Mouse (Mus musculus): ENCODE results near the gene Efcab2. TPM values are rescaled to one million over a fixed set of nuclear protein-coding genes. Genes with fewer than 3 reads are reported as not detected.
"Not testable (repeated sequence)": the region's sequence is repeated elsewhere in the genome, so short reads cannot be mapped to it uniquely, and the experiment has no call there.

The Efcab2 gene
- polyA plus RNA-seq, 1 experiment from 2014 or later, result 4.6 TPM

DNA sequence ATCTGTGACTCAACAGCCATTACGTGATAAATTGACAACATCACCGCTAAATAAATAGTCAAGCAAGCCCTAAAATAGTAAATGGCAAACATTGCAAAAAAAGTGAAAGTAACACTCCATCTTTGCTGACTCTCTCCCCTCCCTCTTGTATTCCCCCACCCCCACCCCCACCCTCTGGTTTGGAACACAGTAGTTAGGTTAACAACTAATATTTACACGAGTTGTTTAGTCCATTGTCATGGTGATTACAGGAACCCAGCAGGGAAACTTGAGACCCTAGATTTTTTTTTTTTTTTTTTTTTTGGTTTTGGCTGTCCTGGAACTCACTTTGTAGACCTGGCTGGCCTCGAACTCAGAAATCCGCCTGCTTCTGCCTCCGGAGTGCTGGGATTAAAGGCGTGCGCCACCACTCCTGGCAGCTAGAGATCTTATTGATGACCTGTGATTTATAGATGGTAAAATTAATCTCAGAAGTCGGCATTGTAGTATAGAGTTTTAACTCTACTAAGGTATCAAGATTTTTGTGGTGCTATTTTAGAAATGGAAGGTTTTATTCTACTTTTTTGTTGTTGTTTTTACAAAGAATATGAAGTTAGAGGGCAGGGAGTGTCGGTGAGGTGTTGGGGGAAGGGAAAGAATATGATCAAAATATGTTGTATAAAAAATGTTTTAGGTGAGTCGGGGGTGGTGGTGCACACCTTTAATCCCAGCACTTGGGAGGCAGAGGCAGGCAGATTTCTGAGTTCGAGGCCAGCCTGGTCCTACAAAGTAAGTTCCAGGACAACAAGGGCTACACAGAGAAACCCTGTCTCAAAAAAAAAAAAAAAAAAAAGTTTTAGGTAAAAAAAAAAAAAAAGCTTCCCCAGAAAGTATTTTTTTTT is 1.1 kb downstream of the Efcab2 start:
- Histone ChIP-seq H3K36me3 (no peaks in the 10 kb centered on the region), H3K9me3 (replicated peaks) (no peaks in the 10 kb centered on the region), H3K4me3 (peak overlapping the region; percentile 85), H3K4me1 (peaks cover 17% of the 10 kb centered on the region), H3K9ac (peak overlapping the region; percentile 97), H3K27ac (peak overlapping the region; percentile 99), H3K4me2 (peak overlapping the region; percentile 80), H3K27me3 (replicated peaks) (no peaks in the 10 kb centered on the region)
- no peak for ATAC-seq
- WGBS (ENCODE audit: insufficient replicate concordance), result 62% methylated on average over 12 of the region's 12 CpGs

DNA sequence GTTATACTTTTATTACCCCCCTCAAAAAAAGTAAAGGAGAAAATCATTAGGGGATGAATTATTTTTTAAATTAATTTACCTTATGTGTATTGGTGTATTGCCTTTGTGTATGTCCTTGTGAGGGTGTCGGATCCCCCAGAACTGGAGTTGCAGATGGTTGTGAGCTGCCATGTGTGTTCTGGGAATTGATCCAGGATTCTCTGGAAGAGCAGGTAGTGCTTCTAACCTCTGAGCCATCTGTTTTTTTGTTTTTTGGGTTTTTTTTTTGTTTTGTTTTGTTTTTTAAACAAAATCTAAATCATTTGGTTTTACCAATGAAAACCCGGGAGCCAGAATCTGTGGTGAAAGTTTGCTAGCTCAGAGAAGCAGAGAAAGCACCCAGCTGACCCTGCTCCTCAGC is 1.8 kb downstream of the Efcab2 start:
- no peak overlapping the region for H3K4me3 ChIP-seq
- peaks cover 11% of the 10 kb centered on the region for H3K4me1 ChIP-seq
- H3K36me3 ChIP-seq, result no peaks in the 10 kb centered on the region
- H3K27ac ChIP-seq, result no peak overlapping the region
- H3K9me3 ChIP-seq (replicated peaks), result no peaks in the 10 kb centered on the region
- ATAC-seq, result no peak
- WGBS (ENCODE audit: insufficient replicate concordance), result 83% methylated on average over 2 of the region's 2 CpGs
- no peak overlapping the region for H3K4me2 ChIP-seq
- no peaks in the 10 kb centered on the region for H3K27me3 ChIP-seq (replicated peaks)
- no peak overlapping the region for H3K9ac ChIP-seq

DNA sequence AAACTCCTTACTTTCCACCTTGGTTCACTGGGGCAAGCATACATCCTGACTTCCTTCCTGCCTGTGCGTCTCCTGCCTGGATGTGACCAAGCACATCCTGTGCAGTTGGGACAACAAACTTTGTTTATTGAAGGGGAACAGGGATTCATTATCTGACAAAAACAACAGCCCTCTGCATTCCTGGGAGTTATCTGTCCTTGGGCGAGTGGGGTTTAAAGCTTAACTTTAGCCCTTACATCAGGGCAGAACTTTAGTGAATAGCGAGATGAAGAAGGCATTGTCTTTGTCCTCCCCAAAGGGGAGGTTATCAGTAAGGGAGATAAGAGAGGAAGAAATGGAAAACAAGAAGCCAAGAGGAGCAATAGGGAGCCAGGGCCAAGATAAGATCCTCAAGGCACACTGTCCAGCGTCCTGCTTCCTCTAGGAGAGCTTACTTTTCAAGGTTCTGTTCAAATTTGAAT is 3.0 kb downstream of the Efcab2 start:
- Histone ChIP-seq H3K9ac (no peak overlapping the region), H3K27me3 (replicated peaks) (no peaks in the 10 kb centered on the region), H3K27ac (no peak overlapping the region), H3K9me3 (replicated peaks) (no peaks in the 10 kb centered on the region), H3K4me1 (peaks cover 9% of the 10 kb centered on the region), H3K36me3 (no peaks in the 10 kb centered on the region), H3K4me2 (no peak overlapping the region), H3K4me3 (no peak overlapping the region)
- 30% methylated on average over 4 of the region's 4 CpGs for WGBS (ENCODE audit: insufficient replicate concordance)
- no peak for ATAC-seq

DNA sequence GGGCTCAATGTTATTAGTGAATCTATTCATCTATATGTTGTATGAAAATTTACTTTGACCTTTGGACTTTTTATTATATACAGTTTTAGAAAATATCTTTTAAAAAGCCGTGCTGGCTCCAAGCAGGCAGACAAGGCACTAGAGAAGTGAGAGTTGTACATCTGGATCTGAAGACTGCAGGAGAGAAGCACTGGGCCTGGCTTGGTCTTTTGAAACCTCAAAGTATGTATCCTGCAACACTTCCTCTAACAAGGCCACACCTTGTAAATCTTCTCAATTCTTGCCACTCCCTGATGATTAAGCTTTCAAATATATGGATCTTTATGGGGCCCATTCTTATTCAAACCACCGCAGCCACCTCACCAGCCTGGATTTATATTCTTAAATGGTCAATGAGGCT is 7.5 kb downstream of the Efcab2 start:
- H3K4me3 ChIP-seq; H3K4me1 ChIP-seq; H3K27ac ChIP-seq; H3K36me3 ChIP-seq; H3K9me3 ChIP-seq (replicated peaks); ATAC-seq; H3K9ac ChIP-seq; H3K4me2 ChIP-seq; H3K27me3 ChIP-seq (replicated peaks): not testable (repeated sequence)
- WGBS (ENCODE audit: insufficient replicate concordance), result 72% methylated on average over 2 of the region's 2 CpGs

DNA sequence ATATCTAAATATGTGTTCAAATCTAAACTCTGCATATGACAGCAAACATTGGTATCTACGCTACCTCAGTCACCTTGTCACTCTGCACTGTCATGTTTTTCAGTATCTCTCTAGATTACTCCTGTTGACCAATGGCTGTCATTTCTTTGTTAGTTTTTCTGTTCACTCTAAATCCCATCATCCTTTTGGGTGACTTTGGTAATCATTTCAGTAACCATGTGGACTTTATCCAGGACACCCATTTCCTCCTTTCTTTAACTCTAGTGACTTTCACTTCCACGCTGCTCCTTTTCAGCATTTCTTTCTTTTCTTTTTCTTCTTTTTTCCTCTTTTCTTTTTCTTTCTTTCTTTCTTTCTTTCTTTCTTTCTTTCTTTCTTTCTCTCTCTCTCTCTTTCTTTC is 13.7 kb downstream of the Efcab2 start:
- Histone ChIP-seq H3K4me2 (no peak overlapping the region), H3K9me3 (replicated peaks) (no peaks in the 10 kb centered on the region), H3K27ac (no peak overlapping the region), H3K9ac (no peak overlapping the region), H3K27me3 (replicated peaks) (no peaks in the 10 kb centered on the region), H3K4me3 (no peak overlapping the region), H3K36me3 (no peaks in the 10 kb centered on the region), H3K4me1 (peaks cover 5% of the 10 kb centered on the region; the same call in 1 of the 2 replicates)
- WGBS (ENCODE audit: insufficient replicate concordance), result 79% methylated on average over 2 of the region's 2 CpGs
- ATAC-seq, result no peak

DNA sequence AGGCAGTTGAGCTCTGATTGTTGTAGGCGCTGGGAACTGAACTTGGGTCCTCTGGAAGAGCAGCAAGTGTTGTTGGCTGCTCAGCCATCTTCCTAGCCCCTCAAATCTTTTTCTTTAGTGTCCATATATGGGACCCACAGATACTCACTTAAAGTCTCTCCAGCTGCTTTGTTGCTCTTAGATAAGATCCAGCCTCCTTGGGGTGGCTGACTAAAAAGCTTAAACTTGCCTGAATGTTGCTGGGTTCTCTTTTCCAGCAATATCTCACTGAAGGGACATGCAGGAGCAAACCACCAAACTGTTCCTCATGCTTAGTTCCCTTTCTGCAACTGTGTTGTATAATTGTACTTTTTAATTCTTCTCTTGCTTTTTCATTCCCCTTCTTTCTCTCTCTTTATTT is 17.8 kb downstream of the Efcab2 start:
- Histone ChIP-seq H3K4me1 (peaks cover 5% of the 10 kb centered on the region; the same call in 1 of the 2 replicates), H3K4me2 (no peak overlapping the region), H3K9ac (no peak overlapping the region), H3K27ac (no peak overlapping the region), H3K9me3 (replicated peaks) (no peaks in the 10 kb centered on the region), H3K4me3 (no peak overlapping the region), H3K36me3 (no peaks in the 10 kb centered on the region), H3K27me3 (replicated peaks) (no peaks in the 10 kb centered on the region)
- WGBS (ENCODE audit: insufficient replicate concordance), result 78% methylated on average over 1 of the region's 1 CpGs
- ATAC-seq, result no peak

DNA sequence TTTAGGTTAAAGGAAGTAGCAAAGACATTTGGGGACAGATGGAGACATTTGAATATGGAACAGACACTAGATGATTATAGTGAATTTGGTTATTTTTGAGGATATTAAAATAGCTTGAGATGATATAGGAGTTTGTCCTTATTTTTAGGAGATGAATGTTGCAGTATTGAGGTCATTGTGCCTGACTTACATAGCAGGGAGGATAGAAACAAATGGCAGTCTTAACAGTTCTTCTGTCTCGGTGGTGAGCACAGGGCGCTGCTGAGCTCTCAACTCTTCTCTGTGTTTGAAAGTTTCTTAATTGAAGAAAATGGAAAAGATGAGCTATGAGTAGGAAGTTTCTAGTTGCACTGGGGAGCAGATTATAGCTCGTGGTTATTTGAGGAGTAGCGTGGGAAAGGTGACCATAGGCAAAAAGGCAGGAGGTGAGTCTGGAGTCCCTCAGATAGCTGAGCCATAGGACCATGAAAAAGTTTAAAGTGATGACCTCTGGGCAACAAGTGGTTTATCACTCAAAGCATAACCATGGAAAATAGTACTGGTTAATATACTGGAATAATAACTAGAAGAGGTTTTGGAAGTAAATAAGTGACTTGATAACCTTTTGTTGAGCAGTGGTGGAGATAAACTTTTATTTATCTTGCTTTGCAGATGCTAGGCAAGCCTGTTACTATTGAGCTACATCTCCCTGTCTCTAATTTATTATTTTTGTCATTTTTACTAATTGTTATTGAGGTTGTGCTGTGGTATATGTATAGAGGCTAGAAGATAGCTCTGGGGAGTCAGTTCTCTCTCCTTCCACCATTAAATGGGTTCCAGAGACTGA is 25.9 kb downstream of the Efcab2 start:
- ATAC-seq, result peak; percentile 54
- H3K4me3 ChIP-seq, result no peak overlapping the region
- no peaks in the 10 kb centered on the region for H3K27me3 ChIP-seq (replicated peaks)
- no peaks in the 10 kb centered on the region for H3K36me3 ChIP-seq
- H3K9me3 ChIP-seq (replicated peaks), result no peaks in the 10 kb centered on the region
- 60% methylated on average over 4 of the region's 4 CpGs for WGBS (ENCODE audit: insufficient replicate concordance)
- H3K9ac ChIP-seq, result no peak overlapping the region
- H3K4me2 ChIP-seq, result no peak overlapping the region
- no peak overlapping the region for H3K27ac ChIP-seq
- H3K4me1 ChIP-seq, result peaks cover 26% of the 10 kb centered on the region

DNA sequence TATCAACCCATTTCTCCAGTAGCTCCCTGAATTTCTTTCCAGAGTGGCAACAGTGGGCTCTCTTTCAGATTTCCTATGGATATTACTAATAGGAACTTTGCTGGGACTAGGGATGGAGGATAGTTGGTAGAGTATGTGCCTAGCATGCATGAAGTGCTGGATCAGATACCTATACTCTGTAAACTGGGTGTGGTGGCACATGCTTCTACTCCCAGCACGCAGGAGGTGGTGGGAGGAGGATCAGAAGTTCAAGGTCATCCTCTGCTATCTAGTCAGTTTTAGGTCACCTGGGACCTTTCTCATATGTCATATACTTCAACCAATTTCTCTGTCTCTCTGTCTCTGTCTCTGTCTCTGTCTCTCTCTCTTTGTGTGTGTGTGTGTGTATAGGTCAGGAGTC is 27.7 kb downstream of the Efcab2 start:
- Histone ChIP-seq H3K27ac (no peak overlapping the region), H3K4me2 (no peak overlapping the region), H3K4me3 (no peak overlapping the region), H3K9me3 (replicated peaks) (no peaks in the 10 kb centered on the region), H3K36me3 (no peaks in the 10 kb centered on the region), H3K4me1 (peaks cover 26% of the 10 kb centered on the region), H3K27me3 (replicated peaks) (no peaks in the 10 kb centered on the region), H3K9ac (no peak overlapping the region)
- 44% methylated on average over 1 of the region's 1 CpGs for WGBS (ENCODE audit: insufficient replicate concordance)
- peak; percentile 49; the same call in 1 of the 2 replicates for ATAC-seq

DNA sequence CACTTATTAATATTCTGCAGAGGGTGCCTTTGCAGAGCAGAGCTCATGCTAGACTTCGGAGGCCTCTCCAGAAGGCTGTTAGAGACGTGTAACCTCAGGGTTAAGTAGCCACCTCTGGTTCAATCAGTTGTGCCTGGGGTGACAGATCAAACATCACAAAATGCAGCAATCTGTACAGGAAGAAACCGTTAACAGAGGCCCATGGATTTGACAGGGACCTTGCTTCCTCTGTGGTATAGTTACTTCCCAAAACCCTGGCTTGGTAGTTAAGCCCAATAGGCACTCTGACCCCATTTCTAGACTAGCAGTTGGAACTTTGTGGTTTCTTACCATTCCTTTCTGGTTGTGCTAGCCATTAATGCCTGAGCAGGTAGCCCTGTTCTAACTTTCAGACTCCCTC is 38.5 kb downstream of the Efcab2 start:
- Histone ChIP-seq H3K4me2 (no peak overlapping the region), H3K36me3 (no peaks in the 10 kb centered on the region), H3K9me3 (replicated peaks) (no peaks in the 10 kb centered on the region), H3K27me3 (replicated peaks) (no peaks in the 10 kb centered on the region), H3K27ac (0 out of 2 replicates have a peak overlapping the region, but pooled peaks have one; percentile 10), H3K9ac (no peak overlapping the region), H3K4me3 (no peak overlapping the region), H3K4me1 (peaks cover 46% of the 10 kb centered on the region)
- WGBS (ENCODE audit: insufficient replicate concordance), result 33% methylated on average over 3 of the region's 3 CpGs
- ATAC-seq, result no peak

DNA sequence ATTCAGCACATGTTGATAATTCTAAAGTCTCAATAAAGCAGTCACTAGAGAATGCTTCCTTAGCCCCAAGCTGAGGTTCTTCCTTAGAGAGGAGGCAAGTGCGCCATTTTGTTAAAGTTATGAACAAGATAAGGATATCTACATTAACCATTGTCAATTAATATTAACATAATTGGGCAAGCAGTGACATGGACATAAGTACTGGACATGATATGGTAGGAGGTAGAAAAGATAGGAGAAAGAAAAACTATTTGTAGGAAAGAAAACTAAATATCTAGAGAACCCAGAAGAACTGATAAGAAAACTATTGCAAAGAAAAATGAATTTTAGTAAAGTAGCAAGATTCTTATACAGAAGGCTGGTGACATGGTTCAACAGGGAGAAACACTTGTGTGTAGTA is 41.2 kb downstream of the Efcab2 start:
- no peak overlapping the region for H3K9ac ChIP-seq
- H3K9me3 ChIP-seq (replicated peaks), result no peaks in the 10 kb centered on the region
- 37% methylated on average over 1 of the region's 1 CpGs for WGBS (ENCODE audit: insufficient replicate concordance)
- H3K4me3 ChIP-seq, result no peak overlapping the region
- ATAC-seq, result no peak
- no peaks in the 10 kb centered on the region for H3K27me3 ChIP-seq (replicated peaks)
- H3K36me3 ChIP-seq, result no peaks in the 10 kb centered on the region
- H3K4me2 ChIP-seq, result no peak overlapping the region
- peaks cover 46% of the 10 kb centered on the region for H3K4me1 ChIP-seq
- no peak overlapping the region for H3K27ac ChIP-seq

DNA sequence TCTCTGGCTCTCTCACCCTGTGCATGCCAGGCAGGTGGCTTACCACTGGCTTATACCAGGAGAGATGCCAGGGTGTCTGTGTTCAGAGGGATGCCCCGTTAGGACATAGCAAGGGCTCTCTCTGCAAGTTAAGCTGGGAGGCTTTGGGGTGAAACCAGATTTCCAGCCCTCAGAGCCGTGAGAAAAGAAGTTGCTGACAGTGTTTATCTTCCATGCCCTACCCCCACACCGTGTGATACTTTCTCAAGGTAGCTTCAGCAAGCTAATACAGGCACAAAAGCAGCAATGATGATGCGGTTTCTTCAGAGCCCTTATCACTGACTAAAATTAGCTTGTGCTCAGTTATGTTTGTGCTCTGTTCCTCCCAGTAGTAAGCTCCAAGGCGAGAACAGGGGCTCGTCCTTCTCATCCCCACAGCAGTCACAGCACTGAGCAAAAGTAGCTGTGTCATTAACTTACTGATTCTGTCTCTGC is 42.4 kb downstream of the Efcab2 start:
- Histone ChIP-seq H3K9me3 (replicated peaks) (no peaks in the 10 kb centered on the region), H3K4me1 (peaks cover 46% of the 10 kb centered on the region), H3K4me3 (peak overlapping the region; percentile 3; the same call in 1 of the 2 replicates), H3K27me3 (replicated peaks) (no peaks in the 10 kb centered on the region), H3K9ac (peak overlapping the region; percentile 41; the same call in 1 of the 2 replicates), H3K36me3 (no peaks in the 10 kb centered on the region), H3K27ac (peak overlapping the region; percentile 83), H3K4me2 (peak overlapping the region; percentile 53)
- WGBS (ENCODE audit: insufficient replicate concordance), result 11% methylated on average over 6 of the region's 6 CpGs
- peak; percentile 87 for ATAC-seq

DNA sequence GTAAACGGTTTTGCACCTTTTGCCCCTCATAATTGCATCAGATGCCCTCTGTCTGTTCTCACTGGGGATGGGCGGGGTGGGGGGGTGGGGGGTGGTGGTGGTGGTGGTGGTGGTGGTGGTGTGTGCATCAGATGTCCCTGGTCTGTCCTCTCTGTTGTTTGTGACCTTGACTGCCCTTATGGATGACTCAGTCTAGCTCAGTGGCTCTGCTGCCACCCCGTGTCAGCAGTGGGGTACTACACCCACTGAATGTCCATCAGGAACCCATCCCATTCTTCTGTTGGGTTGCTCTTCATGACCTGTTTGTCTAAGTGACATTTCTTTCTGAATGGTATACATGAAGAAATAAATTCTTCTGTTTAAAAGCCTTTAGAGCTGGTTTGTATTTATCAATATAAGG is 43.3 kb downstream of the Efcab2 start:
- WGBS (ENCODE audit: insufficient replicate concordance), result 21% methylated on average over 3 of the region's 3 CpGs
- peak overlapping the region; percentile 53 for H3K4me2 ChIP-seq

More for the DNA sequence above, 43.3 kb downstream of the Efcab2 start:
- no peak overlapping the region for H3K27ac ChIP-seq
- no peaks in the 10 kb centered on the region for H3K36me3 ChIP-seq
- H3K9ac ChIP-seq, result no peak overlapping the region
- no peaks in the 10 kb centered on the region for H3K9me3 ChIP-seq (replicated peaks)
- peak; percentile 70 for ATAC-seq
- H3K4me1 ChIP-seq, result peaks cover 47% of the 10 kb centered on the region
- no peaks in the 10 kb centered on the region for H3K27me3 ChIP-seq (replicated peaks)
- no peak overlapping the region for H3K4me3 ChIP-seq
